Mouse (Mus musculus) frontal cortex, postnatal 14 days (tissue): Measurements from ENCODE around the gene Peak1.

Experiments used
- DNase-seq, 2 experiments: peaks; one replicate each; pipeline ENCODE4 v3.0.0; 2022; ENCODE audit warnings: low spot score in 2 of 2

Gene Peak1

GRCm38 (mm10) chr9:56415935-56416607, 1.8 kb downstream of the Peak1 start:
- no peak for DNase-seq

GRCm38 (mm10) chr9:56415393-56415792, 2.5 kb downstream of the Peak1 start:
- DNase-seq, result no peak

- DNase-seq, result no peak
These were observed 3.5 kb downstream of the Peak1 start for GRCm38 (mm10) chr9:56414322-56414721.

- DNase-seq, result no peak
These were observed 5.2 kb downstream of the Peak1 start for GRCm38 (mm10) chr9:56412716-56413115.

GRCm38 (mm10) chr9:56409928-56410327, 7.9 kb downstream of the Peak1 start:
- DNase-seq, result no peak

- DNase-seq, result no peak
These were observed 13.2 kb downstream of the Peak1 start for GRCm38 (mm10) chr9:56404619-56405018.

- no peak for DNase-seq
These were observed 21.6 kb downstream of the Peak1 start for GRCm38 (mm10) chr9:56396306-56396705.

GRCm38 (mm10) chr9:56392857-56393256, 25.0 kb downstream of the Peak1 start:
- DNase-seq, result no peak

GRCm38 (mm10) chr9:56382786-56383185, 35.1 kb downstream of the Peak1 start:
- no peak for DNase-seq

GRCm38 (mm10) chr9:56374401-56374800, 43.5 kb downstream of the Peak1 start:
- DNase-seq, result no peak

GRCm38 (mm10) chr9:56370710-56371109, 47.2 kb downstream of the Peak1 start:
- DNase-seq, result no peak

GRCm38 (mm10) chr9:56368814-56369213, 49.1 kb downstream of the Peak1 start:
- no peak for DNase-seq

- DNase-seq, result no peak
These were observed 54.6 kb downstream of the Peak1 start for GRCm38 (mm10) chr9:56363306-56363705.

- no peak for DNase-seq
These were observed 58.6 kb downstream of the Peak1 start for GRCm38 (mm10) chr9:56359261-56359660.

- no peak for DNase-seq
These were observed 62.7 kb downstream of the Peak1 start for GRCm38 (mm10) chr9:56355186-56355585.

GRCm38 (mm10) chr9:56346321-56346720, 71.5 kb downstream of the Peak1 start:
- no peak for DNase-seq

- DNase-seq, result no peak
These were observed 78.3 kb downstream of the Peak1 start for GRCm38 (mm10) chr9:56339426-56340195.

GRCm38 (mm10) chr9:56334363-56334762, 83.5 kb downstream of the Peak1 start:
- DNase-seq, result no peak

GRCm38 (mm10) chr9:56332774-56333173, 85.1 kb downstream of the Peak1 start:
- no peak for DNase-seq

- no peak for DNase-seq
These were observed 91.3 kb downstream of the Peak1 start for GRCm38 (mm10) chr9:56326511-56327005.

- no peak for DNase-seq
These were observed 92.1 kb downstream of the Peak1 start for GRCm38 (mm10) chr9:56325725-56326124.

- no peak for DNase-seq
These were observed 93.1 kb downstream of the Peak1 start for GRCm38 (mm10) chr9:56324576-56325355.
